ENCODE assay signal across 24 mouse cellular contexts in the genomic region with DNA sequence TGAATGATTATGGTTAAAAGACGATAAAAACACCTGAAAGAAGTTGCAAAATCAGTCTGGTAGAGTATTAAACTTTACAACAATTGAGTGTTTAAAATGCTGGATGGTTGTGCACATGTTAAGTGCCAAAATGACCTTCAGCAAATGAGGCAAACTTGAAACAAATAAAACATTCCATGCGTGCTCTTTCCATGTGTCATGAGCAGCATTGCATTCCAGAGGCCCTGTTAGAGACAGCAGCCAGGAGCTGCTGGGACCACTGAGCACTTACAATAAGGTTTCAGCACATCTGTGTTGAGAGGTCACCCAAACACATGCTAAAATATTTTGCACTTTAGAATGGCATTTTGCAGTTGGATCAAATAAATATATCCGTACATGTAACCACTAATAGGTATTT.
DNase-seq lines count a peak whose midpoint lies in the region; ATAC-seq and TF ChIP-seq lines count a peak whose summit lies in the region.
"Had no signal": no experiment of that assay in that cellular context is flagged by ENCODE, and none has a peak within 500 bp of the region (broad histone marks: within the 10 kb centered on the region; RNA-seq: fewer than 3 reads in every experiment).

No protein-coding gene starts in this region.

- no peak overlapping the region for H3K27ac ChIP-seq in heart, embryonic 15.5 days
- H3K27ac ChIP-seq: embryonic facial prominence, embryonic 15.5 days; hindbrain, embryonic 12.5 days; hindbrain, embryonic 15.5 days had no signal

- no peak overlapping the region for H3K4me3 ChIP-seq in heart, embryonic 15.5 days
- H3K4me3 ChIP-seq: embryonic facial prominence, embryonic 15.5 days; heart, embryonic 12.5 days; hindbrain, embryonic 12.5 days; hindbrain, embryonic 15.5 days had no signal

- 0 out of 2 replicates have a peak, but pooled peaks have one; percentile 27 for ATAC-seq in heart, embryonic 15.5 days (replicated peaks; ENCODE audit: insufficient number of reproducible peaks, insufficient read depth, low FRiP score, low read depth)
- peak; percentile 90 for ATAC-seq in Patski
- ATAC-seq: activated CD4-positive, CD25-positive, alpha-beta regulatory T cell, adult 4 months; forebrain, embryonic 14.5 days; forebrain, postnatal 0 days; intestine, postnatal 0 days had no signal

- DNase-seq in heart, adult 9 months (ENCODE audit: low spot score in 2 of 2): no peak
- peak; percentile 2 for DNase-seq in kidney, postnatal 14 days
- no peak for DNase-seq in kidney, postnatal 25 days
- DNase-seq in 3T3-L1 (ENCODE audit: low read depth, low spot score) (peak; percentile 82), Patski (ENCODE audit: low read depth, low spot score) (no peak)
- no peak for DNase-seq in urinary bladder, postnatal 36 days (ENCODE audit: low spot score in 2 of 2)
- no peak for DNase-seq in gastrocnemius, postnatal 4 days (ENCODE audit: low spot score in 2 of 2)
- DNase-seq: adrenal gland, adult 8-10 months; adrenal gland, postnatal 25 days; cerebellum, adult 11-12 months; cerebellum, adult 8-10 months; cerebellum, postnatal 10 days; cerebellum, postnatal 36 days; embryo, embryonic 11 days; forebrain, postnatal 0 days; gastrocnemius, postnatal 25 days had no signal

- no peaks in the 10 kb centered on the region for H3K27me3 ChIP-seq in heart, embryonic 15.5 days
- no peaks in the 10 kb centered on the region for H3K27me3 ChIP-seq in Patski
- H3K27me3 ChIP-seq: embryonic facial prominence, embryonic 15.5 days; heart, embryonic 12.5 days; hindbrain, embryonic 12.5 days; hindbrain, embryonic 15.5 days had no signal

- H3K4me2 ChIP-seq in heart, embryonic 15.5 days: no peak overlapping the region
- H3K4me2 ChIP-seq: embryonic facial prominence, embryonic 15.5 days; heart, embryonic 12.5 days; hindbrain, embryonic 12.5 days; hindbrain, embryonic 15.5 days had no signal

- no peaks in the 10 kb centered on the region for H3K9me3 ChIP-seq in heart, embryonic 15.5 days (replicated peaks)
- H3K9me3 ChIP-seq: embryonic facial prominence, embryonic 15.5 days; heart, embryonic 12.5 days; hindbrain, embryonic 12.5 days; hindbrain, embryonic 15.5 days had no signal

- in situ Hi-C loops in Patski (cut with MboI; ENCODE audit: low pct_unique_long_range_greater_than_20kb): no loop called here

- CTCF ChIA-PET in Patski (lab: Charles Lee): interaction anchor here (1.3 kb wide), 1 partner anchor 74 kb away, joined by 3 read pairs; no protein-coding TSS in a partner anchor

- no peak overlapping the region for H3K9ac ChIP-seq in heart, embryonic 15.5 days
- H3K9ac ChIP-seq: embryonic facial prominence, embryonic 15.5 days; forebrain, postnatal 0 days; heart, embryonic 12.5 days; hindbrain, embryonic 12.5 days; hindbrain, embryonic 15.5 days had no signal

- TF ChIP-seq CTCF in Patski (IDR thresholded peaks at IDR 0.05): no peak

- WGBS in heart, embryonic 15.5 days: 53% methylated on average over 3 of the region's 3 CpGs

- H3K4me1 ChIP-seq in heart, embryonic 15.5 days (replicated peaks): no peaks in the 10 kb centered on the region
- H3K4me1 ChIP-seq: embryonic facial prominence, embryonic 15.5 days; heart, embryonic 12.5 days; hindbrain, embryonic 12.5 days; hindbrain, embryonic 15.5 days had no signal

- H3K36me3 ChIP-seq in heart, embryonic 15.5 days: no peaks in the 10 kb centered on the region
- H3K36me3 ChIP-seq: embryonic facial prominence, embryonic 15.5 days; heart, embryonic 12.5 days; hindbrain, embryonic 12.5 days; hindbrain, embryonic 15.5 days had no signal

- POLR2A ChIA-PET in Patski (lab: Charles Lee): no interaction called here

Comparison
In these comparisons a context has a peak if more than half of its experiments do, and no peak if none do; other contexts are left out.
1. DNase-seq: peak in kidney, postnatal 14 days (single experiment) and 3T3-L1 (single experiment); none in heart, adult 9 months (0 of 2), kidney, postnatal 25 days (0 of 2), Patski (single experiment), urinary bladder, postnatal 36 days (0 of 2) and gastrocnemius, postnatal 4 days (0 of 2).